Mouse (Mus musculus) layer of hippocampus, adult 9-11 months (tissue): Measurements from ENCODE around the gene Lenep.
A peak's percentile ranks its signal among the peaks of the same experiment; 100 is the strongest.

ENCODE experiments used
- DNase-seq: peaks from one replicate; pipeline ENCODE4 v3.0.0; 2022

Lenep gene

DNA sequence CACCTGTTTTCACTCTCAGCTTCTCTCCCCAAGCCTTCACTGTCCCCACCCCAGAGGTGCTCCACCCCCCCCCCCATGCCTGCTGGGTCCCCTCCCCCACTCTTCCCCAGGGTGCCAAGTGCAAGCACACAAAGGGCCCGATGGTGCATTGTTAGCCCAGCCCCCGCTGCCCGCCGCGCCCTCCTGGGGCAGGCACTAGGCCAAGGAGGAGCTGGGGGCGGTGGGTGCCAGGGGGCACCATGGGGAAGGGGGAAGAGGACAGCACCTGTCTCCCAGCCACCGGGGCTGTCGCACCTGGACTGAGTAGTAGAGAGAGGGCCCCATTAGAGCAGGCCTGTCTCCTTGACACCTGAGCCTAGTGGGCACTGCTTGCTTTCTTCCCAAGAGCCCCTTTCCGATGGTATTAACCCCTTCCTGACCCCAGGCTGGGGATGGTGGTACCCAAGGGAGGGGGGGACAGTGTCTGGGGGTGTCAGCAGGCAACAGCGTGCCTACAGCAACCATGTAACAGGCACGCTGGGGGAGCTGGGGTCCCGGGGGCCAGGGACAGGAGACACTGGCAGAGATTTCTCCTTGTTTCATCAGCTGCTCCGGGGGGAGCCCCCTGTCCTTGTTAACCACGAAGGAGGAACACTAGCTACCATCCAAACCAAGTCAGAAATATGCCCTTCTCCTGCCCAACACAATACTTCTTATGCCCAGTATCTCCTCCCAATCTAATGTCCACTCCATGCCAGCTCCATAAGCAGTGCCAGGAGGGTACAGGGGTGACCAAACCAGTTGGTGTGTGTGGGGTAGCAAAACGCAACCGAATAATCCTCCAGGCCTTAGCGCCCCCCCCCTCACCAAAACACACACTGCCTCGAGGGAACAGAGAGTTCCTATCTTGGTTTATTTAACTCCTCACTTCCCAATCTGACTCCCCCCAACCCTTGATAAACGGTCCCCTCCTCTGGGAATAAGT is 11.6 kb downstream of the Lenep start:
- DNase-seq, result no peak

DNA sequence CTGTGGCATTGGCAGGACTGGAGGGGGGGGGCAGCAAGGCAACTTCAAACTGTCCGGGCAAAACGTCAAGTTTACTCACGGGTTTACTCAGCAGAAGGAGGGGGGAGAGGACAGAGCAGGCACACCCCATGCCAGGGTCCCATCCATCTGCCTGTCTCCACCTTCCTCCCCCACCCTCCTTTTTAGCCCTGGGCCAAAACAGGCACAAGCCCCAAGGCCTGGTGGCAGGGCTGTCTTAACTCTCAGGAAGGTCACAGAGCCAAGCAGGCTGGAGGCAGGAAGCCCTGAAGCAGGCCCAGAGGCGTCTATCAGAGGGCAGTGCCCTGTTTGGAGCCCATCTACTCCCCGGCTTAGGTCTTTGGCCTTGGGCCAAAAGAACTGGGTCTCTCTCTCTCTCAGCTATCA is 12.5 kb downstream of the Lenep start:
- DNase-seq, result no peak

DNA sequence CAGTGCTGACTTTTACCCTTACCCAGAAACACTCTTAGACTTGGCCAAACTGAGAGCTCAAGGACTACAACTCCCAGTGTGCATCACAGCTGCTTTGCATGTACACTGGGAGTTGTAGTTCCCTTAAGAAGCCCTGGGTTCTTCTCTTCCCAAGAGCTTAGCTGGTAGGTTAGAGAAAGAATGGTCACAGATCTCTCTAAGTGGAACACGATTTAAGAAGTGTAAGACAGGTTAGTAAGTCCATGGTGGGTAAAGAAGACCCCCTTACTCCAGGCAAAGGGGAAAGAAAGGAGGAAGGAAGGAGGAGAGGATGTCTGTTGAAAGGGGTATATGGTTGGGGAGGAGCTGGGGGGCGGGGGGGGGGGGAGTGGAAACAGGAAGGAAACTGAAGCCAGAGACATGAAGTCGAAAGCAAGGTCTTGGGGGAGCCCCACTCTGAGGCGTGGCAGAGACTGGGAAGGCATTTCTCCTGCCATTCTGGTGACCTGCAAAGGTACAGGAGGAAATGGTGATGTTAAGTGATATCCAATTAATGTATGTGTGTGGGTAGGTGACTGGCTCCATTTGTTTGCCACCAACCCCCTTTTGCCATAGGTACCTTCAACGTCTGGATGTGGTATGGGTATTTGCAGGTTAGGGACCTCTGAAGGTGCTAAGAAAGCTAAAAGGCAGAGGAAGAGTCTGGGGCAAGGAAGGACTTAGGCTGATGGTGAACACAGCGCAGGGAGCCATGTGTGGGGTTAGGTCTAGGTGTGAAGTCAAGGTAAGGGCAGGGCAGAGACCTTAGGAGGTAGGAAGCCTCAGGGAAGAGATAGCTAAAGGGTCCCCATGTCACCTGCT is 13.5 kb downstream of the Lenep start:
- DNase-seq, result no peak

DNA sequence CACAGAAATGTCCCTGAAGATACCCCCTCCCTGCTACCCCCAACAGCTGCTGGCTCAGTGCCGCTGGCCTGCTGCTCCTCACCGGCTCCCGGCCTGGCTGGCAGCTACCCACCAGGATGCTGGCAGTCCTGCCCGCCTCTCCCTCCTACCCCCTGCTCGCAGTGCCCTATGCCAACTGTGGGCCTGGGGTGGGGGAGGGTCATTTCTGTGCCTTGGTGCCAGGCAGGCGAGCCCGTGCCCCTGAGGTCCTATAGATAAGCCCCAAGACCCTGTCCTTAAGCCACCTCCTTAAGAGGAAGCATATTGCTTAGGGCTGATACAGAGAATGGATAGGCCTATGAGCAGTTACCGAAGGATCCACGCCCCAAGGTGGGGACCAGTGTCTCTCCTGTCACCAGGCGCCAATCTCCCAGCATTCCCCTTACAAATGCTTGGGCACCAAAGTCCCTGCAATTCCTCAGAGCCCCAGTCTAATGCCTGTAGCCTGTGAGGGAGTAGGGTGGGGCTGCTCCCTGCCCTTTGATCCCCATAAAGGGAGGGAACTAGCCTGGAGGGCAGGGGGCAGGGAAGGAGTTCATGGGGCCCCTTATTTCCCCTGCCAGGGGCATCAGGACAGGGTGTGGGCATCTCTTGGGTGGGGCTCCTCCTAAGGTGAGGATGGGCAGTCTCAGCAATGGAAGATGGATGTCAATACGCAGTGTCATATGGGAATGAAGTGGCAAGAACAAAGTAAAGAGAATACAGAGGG is 14.3 kb downstream of the Lenep start:
- DNase-seq, result peak; percentile 69

DNA sequence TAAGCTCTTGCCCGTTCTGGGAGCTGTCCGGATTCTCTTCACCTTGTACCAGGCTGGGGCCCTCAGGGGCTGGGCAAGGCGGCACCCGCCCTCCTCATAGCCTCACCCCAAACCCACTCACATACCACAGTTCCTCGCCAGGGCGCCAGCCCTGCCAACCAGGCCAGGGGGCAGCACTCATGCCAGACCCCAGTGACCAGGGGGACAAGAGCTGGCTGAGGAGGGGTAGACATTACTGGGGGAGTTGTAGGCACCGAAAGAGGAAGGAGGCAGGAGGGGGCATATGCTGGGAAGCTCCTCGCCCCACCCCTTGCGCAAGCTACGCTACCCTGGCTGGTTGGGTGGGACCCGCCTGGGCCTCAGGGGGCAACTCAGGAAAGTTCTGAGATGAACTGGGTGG is 15.0 kb downstream of the Lenep start:
- no peak for DNase-seq

DNA sequence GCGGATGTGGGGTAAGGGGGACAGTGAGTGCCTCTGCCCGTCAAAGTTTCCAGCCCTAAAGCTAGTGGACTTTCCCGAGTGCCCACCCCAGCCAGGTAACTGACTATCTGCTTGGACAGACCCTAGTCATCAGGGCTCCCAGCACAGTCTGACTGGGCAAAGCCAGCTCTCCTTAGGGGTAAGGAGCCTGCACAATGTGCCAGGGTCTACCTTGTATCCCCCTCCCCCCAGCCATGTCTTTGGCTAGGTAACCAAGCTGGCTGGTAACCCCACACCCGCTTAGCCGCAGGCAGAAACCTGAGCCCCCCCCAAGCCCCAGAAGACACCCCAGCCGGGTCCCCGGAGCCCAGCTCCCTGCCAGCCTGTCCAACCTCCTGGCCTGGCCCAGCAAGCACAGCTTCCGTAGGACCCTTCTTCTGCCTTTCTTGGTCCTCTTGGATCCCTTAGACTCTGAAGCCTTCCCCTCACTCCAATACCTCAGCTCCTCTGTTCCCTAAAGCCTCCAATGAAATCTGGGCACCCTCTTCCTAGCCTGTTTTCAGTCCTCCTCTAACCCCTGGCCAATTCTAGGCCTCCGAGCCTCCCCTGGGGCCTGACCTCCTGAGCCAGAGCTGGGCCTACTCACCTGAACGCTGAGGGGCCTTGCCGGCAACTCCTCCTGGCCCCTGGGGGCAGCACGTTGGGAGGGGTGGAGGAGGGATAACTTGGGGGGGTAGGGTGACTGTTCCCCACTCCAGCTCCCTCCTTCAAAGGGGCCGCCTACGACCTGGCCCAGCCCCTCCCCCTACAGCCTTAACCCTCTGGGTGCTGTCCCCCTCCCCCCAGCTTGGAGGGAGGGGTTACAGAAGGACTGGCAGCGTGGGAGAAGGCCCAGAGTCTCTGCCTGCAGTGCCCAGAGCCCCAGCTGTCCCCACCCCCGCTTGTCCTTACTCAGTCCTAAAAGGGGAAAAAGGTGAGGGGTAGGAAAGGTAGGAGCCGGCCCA is 15.9 kb downstream of the Lenep start:
- DNase-seq, result no peak

DNA sequence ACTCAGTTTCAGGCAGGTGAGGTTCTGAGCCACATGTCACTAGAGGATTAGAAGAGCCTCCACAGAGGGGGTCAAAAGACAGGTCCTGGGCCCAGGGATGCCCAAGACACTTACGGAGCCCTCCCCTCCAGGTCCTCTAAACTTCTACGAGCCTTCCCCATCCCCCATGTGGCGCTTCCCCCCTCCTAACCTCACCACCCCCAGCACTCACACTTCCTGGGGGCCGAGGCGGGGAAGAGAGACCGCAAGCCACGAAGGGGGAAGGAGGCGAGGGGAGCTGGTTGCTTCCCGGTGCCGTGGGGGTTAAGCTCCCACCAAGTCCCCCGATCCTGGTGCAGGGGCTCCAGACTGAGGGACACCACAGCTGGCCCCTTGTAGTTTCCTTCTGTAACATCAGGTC is 17.1 kb downstream of the Lenep start:
- DNase-seq, result no peak

DNA sequence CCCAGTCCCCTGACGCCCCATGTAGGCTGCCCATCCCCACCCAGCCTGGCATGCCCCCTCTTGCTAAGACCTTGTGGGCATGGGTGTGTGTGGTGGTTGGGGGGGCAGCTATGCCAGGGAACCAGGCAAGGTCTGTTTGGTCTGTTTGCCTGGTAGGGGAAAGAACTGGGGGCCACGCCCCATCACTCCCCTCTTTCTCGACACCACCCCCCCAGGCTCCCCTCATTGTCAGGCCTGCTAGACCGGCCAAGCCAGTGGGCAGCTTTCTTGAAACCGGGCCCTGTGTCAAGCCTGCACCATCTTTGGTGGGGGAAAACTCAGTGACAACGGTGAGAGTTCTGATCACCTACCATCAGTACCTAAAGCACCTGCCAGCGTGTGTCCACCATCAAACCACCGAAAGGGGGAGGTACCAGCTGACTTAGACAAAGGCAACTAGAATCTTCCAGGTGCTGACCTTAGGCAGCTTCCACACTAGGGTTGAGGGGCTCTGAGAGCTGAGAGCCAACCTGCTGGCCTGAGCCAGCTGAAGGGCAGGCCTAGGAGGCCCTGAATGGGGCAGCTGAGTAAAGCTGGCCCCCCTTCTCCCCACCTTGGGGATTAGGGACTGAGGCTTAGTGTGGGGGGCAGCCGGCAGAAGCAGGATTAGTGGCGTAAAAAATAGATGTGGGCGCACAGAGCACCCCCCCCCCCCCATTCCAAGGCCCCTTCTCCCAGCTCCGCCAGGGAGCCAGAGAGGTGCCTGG is 18.1 kb downstream of the Lenep start:
- DNase-seq, result no peak

DNA sequence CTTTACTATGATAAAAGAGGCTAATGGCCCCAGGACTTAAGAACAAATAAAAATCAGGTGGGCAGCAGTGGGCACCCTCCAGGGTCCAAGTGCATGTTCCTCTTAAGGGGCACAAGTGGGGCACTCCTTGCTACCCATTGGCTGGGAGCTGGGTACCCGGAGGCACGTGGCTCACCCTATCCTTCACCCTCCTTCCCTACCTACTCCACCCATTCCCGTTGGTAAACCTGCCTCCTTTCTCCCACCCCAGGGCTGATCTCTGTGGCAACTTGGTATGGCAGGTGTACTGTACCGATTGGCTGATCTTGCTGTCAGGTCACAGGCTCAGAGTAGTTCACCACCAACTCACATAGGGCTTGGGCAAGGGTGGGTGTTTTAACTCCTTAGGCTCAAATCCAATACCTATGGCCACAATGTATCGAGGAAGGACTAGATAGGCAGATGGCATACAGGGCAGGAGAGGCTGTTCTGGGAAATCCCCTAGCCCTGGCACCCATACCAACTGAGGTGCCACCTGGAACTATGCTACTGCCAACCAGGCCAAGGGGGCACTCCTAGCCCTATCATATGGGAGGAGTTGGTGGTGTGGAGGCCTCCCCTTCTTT is 18.8 kb downstream of the Lenep start:
- DNase-seq, result no peak

DNA sequence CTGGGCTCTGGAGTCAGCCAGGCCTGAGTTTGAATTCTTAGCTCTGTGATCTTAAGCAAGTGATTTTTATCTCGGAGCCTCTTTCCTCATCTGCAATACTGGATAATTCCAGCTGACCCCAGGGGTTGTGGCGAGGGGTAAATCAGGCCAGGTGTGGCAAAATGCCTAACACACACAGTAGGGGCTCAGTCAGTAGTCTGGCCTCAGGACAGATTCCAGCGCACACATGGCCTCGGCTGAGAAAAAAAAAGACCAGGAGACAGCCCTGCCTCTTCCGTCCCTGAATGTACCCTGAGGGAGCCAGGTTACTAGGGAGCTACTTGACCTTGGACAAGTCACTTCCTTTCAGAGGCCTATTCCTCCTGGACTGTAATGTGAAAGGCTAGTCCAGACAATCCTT is 19.6 kb downstream of the Lenep start:
- DNase-seq, result no peak

DNA sequence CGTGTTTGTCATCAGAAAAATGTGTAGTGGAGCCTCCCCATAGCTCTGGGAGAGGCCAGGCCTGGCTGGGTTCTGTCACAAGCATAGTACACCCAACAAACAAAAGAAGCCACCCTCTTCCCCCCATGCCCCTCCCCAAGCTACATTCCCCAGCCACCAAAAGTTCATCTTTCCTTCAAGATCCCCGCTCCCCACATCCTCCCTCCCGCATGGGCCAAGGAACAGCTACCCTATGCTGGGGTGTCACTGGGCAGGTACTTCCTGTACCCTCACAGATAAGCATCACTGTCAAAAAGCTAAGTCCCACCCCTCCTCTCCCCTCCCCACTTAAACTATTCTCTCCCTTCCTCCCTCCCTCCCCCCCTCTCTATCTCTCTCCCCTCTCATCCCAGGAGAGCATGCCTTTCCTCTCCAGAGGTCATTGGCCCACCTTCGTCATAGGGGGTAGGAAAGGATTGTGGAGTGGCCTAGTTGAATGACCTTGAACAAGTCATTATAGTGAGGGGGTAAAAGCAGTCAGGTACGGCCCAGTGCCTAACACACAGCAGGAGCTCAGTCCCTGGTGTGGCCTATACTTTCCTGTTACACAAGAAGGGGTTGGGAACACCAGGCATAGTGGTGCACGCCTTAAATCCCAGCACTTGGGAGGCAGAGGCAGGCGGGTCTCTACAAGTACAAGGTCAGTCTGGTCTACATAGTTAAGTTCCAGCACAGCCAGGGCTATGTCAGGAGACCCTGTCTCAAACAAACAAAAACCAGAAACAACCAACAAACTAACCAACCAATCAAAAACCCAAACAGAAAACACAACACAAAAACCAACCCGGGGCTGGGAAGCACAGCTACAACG is 20.3 kb downstream of the Lenep start:
- DNase-seq, result no peak

DNA sequence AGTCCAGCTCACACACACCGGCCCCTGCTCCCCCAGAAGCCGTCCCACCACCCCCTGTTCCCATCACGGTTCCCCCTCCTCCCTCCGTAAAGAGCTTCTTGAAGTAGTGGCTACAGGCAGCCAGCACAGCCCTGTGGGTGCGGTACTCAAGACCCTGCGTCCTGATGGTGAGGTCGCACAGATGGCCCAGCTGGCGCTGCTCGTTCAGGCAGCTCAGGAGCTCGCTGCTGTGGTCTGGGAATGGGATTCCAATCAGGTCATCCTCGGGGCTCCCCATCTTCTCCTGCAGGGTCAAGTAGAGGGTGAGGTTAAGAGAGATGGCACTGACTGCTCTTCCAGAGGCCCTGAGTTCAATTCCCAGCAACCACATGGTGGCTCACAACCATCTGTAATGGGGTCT is 21.4 kb downstream of the Lenep start:
- DNase-seq, result no peak

DNA sequence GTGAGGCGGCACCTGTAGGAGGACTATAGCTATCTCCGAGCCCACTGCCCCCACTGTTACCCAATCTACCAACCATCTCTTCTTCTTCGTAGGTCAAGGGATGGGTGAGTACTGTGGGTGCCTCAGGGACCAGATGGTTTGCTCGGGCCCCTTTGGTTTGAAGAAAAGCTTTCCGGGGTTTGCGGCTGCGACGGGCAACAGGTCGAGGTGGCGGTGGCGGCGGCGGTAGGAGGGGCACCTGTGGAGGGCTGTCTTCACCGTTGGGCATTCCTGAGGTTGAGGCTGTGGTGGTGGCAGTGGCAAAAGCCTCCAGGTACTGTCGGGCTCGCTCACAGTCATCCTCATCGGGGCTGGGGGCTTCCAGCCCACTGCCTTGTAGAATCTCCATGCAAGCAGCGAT is 21.9 kb downstream of the Lenep start:
- no peak for DNase-seq

DNA sequence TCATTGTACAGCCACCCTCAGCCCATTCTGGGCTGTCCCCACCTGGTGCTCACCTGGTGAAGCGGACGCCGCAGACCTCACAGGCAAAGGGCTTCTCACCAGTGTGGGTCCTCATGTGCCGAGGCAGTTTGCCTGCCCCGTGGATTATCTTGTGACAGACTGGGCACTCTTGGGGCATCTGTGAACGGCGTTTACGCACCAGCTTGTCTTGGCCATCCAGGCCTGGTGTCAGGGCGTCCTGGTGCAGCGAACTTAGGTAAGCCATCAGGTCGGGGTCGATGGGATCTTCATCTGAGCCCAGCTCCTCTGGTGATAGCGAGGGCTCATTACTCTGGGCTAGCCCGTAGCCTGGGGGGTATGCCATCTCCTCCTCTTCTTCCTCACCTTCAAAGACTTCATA is 22.3 kb downstream of the Lenep start:
- DNase-seq, result no peak

DNA sequence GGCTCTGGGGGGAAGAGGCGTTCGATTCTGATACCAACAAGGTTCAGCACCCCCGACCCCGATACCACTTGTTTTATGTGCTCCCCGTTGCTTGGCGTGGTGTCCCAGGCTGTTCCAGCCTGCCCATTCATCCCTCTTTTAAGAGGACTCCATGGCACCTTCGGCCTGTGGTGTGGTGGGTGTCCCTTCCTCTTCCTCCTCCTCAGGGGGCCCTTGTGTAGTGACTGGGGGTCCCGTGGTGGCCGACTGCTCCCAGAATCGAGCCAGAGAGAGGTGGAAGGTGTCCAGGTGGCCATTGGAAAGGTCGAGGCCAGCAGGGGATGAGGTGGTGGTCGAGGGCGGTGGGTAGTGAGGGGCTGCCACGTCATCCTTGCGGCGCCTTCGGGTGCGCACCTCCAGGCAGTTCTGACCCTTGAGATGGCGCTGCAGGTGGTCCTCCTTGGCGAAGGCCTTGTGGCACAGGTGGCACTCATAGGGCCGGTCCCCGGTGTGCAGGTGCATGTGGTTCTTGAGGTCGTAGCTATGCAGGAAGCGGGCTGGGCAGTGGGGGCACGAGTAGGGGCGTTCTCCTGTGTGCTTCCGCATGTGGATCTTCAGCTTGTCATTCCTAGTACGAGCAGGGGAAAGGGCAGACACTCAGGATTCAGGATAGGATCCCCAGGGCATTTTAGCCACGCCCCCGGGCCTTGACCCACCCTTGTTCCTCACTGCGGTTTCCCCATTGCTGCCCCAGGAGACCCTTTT is 23.0 kb downstream of the Lenep start:
- no peak for DNase-seq

DNA sequence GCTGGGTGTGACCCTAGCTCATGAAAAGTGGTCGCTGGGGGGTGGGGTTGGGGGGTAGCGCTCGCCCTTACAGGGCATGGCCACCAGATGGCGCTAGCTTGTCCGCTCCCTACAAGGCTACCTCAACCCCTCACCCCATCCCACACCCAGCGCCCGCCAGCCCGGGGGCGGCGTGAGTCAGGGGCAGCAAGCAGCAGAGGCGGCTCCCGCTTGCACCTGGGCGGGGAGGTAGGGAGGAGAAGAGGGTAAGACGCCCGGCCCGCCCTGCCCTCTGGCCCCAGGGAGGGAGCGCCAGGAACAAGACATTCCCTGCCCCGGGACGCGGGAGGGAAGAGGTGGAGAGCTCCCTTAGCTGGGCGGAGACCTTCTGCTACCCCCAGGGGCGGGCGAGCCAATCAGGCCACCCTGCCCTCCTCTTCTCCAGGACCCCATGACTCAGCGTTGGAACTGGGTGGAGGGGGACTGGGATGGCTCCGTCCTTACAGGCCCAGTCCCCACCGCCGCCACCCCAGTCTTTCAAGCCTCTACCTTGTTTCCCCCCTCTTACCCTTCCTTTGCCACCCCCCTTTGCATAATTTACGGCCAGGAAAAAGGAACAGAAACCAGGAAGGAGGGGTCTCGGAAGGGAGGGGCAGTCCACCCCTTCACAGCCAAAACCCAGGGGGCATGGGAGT is 24.1 kb downstream of the Lenep start:
- DNase-seq, result no peak

DNA sequence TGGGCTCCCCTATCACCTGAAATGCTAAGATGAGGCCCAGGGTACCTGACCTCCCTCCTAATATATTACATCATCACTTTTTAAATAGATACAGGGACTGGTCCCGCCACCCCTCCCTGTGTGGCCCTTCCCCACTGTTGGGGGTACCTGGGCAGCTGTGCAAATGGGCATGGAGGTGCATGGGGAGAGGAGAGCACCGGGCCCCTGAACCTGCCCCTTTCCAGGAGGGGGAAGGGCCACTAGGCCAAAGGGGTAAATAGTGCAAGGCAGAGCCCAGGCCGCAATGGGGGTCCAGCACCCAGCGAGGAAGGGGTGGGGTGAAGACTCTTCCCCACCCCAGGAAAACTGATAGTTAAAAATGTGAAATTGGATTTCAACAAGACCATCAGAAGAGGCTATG is 24.8 kb downstream of the Lenep start:
- DNase-seq, result no peak

DNA sequence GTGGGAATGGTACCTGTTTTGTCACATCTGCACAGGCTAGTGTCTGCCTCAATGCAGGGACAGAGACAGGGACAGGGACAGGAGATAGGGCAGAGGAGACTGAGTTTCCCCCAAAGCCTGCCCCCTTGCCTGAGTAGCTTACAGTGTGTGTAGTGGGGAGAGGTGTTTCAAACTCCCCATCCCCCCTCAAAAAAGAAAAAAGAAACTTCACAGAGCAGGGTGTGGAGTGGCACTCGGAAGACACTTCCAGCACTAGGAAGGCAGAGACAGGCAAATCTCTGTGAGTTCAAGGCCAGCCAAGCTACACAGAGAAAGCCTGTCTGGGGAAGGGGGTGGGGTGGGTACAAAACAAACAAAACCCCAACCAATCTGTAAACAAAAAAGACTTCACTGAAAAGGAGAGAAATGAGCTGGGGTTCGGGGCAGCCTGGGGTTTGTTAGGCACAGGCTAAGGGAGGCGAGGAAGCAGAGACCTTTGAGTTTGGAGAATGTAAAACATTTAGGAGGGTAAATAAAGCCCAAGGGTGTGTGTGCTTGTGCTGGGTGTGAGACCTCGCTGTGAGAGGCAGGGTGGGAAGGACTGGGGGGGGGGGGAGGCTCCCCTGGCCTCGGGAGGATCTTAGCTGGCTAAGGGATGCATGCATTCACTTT is 28.9 kb downstream of the Lenep start:
- no peak for DNase-seq
